Mouse (Mus musculus) olfactory bulb, adult 2 months (tissue): ENCODE measurements around the gene Mbnl3. TPM values are rescaled to one million over a fixed set of nuclear protein-coding genes. Genes with fewer than 3 reads are reported as not detected.
A peak's percentile ranks its signal among the peaks of the same experiment; 100 is the strongest.

Source experiments
- H3K27ac ChIP-seq: fragments of 200-500 bp; 2 replicates; pipeline ENCODE4 v1.5.1; 2012; ENCODE audit warnings: low read depth, low read length; ENCODE audit not compliant: insufficient read depth
- H3K4me1 ChIP-seq: fragments of 200-500 bp; 2 replicates; pipeline ENCODE4 v1.6.1; 2012; ENCODE audit warnings: low read length; ENCODE audit not compliant: control insufficient read depth, insufficient read depth
- H3K4me3 ChIP-seq: fragments of 200-500 bp; 2 replicates; pipeline ENCODE4 v1.5.1; 2012; ENCODE audit warnings: mild to moderate bottlenecking, low read depth, low read length, moderate library complexity; ENCODE audit not compliant: insufficient read depth
- CTCF ChIP-seq: fragments of 200-500 bp; IDR thresholded peaks from 2 replicates; pipeline ENCODE4 v1.5.1; 2012; ENCODE audit warnings: low read depth, mild to moderate bottlenecking, low read length, moderate library complexity; ENCODE audit not compliant: insufficient read depth
- POLR2A ChIP-seq: fragments of 200-500 bp; IDR thresholded peaks from 2 replicates; pipeline ENCODE4 v1.6.1; 2012; ENCODE audit warnings: mild to moderate bottlenecking, low read depth, low read length, moderate library complexity; ENCODE audit not compliant: insufficient read depth
- WGBS: fragments of 180-500 bp; shearing (Covaris S2); methylation state at CpG from one replicate; pipeline ENCODE4 v1.1.7; 2018; 5-methylcytosine and 5-hydroxymethylcytosine counted together
- polyA plus RNA-seq: library from polyadenylated mRNA; stranded (reverse); fragments of >200 nt; gene quantifications from 2 replicates; pipeline ENCODE4 v1.2.4, GENCODE M21; 2012; ENCODE audit warnings: low replicate concordance; ENCODE audit not compliant: missing spikeins, insufficient read depth, insufficient read length

The Mbnl3 gene
- polyA plus RNA-seq, result not detected in 2 replicates

DNA sequence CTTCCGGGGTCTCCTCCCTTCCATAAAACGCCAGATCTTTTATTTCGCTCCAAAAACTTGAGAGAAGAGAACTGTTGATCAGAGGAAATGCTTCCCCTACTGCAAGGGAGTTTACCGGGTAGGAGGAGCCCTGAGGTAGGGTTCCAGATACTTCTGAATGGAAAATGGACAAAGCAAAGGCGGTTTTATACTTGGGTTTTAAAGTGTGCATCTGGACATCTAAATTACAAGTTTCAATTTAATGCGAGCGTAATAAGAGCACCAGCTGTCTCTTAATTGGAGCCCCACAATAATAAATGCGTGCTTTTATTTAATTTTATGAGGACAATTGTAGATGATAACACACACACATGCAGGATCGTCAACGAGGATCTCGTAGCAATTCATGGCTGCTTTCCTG, at the start of gene Mbnl3:
Mbnl3 (minus strand) TSS at position 101 of the 400 bp plus-strand sequence.
- WGBS, result 32% methylated on average over 11 of the region's 11 CpGs
- no peak within 1 kb of the TSS for H3K27ac ChIP-seq
- no peaks in the 10 kb centered on the region for H3K4me1 ChIP-seq
- peak within 1 kb of the TSS; percentile 49 for H3K4me3 ChIP-seq
- no peak for TF ChIP-seq CTCF
- no peak for TF ChIP-seq POLR2A

DNA sequence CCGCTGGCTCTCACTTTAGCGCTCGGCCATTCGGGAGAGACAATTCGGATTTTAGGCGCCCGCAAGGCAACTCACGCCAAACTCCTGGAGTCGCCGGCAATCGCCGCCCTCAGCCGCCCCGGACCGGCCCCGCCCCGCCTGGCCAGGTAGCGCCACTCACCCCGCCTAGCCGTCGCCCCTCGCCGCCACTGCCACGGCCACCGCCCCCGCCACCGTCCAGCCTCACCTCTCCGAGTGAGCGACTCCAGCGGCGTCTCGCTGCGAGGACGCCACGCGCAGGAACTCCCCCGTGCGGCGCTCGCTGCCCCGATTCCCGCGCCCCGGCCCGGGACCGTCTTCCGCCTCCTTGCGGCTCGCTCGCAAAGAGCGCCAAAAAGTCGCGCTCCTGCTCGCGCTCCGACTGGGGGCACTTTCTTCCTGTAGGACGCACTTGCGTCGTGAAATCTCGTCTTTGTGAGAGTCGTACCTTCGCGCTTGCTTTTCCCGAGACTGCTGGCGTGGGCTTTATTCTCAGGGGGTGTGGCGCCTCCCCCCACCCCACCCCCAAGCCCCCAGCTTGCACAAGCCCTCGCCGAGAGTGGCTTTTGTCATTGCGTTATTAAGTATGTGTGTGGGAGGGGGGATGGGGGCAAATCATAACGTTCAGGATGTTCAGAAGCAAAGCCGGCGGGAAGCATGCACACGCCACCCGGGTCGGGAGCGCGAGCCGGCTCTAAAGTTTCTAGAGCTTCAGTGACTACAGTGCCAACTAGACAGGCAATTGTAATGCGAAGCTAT, 596 bp downstream of the Mbnl3 start:
- Histone ChIP-seq H3K27ac (no peak overlapping the region), H3K4me1 (no peaks in the 10 kb centered on the region), H3K4me3 (peak overlapping the region; percentile 49)
- 17% methylated on average over 75 of the region's 79 CpGs for WGBS
- TF ChIP-seq CTCF (no peak), POLR2A (no peak)

DNA sequence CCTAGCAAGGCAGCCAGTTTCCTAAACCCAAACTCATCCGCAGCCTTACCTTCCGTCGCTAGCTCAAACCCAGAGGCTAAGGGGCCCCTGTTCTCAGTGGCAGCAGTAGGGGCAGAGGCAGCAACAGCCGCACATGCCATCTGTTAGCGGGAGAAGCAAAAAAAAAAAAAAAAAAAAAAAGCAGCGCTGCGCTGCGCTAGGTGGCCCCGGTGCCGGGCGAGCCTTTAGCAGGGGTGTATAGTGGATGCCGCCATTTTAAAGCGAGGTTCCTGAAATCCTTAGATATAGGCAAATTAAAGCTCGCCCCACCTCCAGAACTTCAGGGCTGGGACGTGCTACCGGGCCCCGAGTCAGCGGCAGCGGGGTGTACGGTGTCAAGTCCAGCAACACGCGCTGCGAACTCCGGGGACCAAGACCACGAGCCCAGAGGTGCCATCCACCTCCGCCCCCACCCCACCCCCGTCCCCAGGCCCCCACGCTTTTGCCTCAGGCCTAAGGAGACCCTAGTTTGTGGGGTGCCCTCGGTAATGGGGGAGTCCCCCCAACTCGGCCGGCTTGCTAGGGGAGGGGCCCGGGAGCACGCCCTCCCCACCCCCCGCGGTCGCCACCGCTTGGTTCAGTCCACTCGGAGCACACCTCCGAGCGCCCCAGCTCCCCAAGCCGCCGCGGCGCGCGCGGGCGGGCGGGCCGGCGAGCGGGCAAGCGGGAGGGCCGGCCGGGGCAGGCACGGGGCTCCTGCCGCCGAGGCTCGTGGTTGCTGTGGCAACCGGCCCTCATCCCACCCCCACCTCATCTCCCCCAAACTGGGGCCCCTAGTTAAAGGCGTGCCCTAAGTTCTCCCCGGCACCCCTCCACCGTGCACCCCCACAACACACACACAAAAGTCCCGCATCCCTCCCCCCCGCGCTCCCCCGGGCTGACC, 1.4 kb downstream of the Mbnl3 start:
- TF ChIP-seq POLR2A (no peak), CTCF (no peak)
- WGBS, result 12% methylated on average over 51 of the region's 67 CpGs
- H3K4me1 ChIP-seq, result no peaks in the 10 kb centered on the region
- peak overlapping the region; percentile 49 for H3K4me3 ChIP-seq
- no peak overlapping the region for H3K27ac ChIP-seq

DNA sequence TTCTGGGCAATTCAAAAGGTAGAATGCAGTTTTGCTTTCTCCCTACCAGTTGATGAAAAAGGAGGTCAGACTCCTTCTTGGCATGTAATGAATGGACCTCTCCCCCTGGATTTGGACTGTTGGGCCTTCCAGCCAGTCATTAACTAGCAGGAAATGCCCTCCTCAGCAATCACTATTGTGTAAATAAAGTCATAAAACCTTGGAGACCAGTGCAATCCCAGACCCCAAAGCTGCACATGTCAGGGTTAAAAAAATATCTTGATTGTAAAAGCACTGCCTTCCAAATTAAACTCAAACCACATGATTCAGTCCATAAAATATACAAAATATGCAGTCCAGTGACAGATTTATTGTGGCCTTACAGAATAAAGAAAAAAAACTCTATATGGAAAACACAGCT, 9.3 kb downstream of the Mbnl3 start:
- Histone ChIP-seq H3K27ac (no peak overlapping the region), H3K4me1 (no peaks in the 10 kb centered on the region), H3K4me3 (no peak overlapping the region)
- no peak for TF ChIP-seq POLR2A
- no peak for TF ChIP-seq CTCF

DNA sequence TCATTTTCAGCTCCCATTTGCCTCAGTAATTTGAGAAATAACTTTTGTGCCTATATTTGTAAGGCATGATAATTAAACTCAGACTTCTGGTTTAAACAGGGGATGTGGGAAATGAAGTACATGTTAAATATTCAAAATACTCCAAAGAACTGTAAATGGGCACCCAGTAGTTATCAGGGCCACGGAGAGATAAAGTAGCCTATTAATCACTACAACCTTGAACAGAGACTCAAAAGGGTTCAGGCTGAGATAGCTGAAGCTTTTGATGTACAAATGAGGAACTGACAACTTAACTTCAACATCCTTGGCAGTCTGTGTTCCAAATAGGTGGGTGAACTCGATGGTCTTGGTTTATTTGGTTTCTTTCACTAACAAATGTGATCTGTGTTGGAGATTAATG, 34.4 kb downstream of the Mbnl3 start:
- no peak overlapping the region for H3K27ac ChIP-seq
- no peak overlapping the region for H3K4me3 ChIP-seq
- WGBS, result 60% methylated on average over 2 of the region's 2 CpGs
- TF ChIP-seq POLR2A (no peak), CTCF (no peak)
- no peaks in the 10 kb centered on the region for H3K4me1 ChIP-seq

DNA sequence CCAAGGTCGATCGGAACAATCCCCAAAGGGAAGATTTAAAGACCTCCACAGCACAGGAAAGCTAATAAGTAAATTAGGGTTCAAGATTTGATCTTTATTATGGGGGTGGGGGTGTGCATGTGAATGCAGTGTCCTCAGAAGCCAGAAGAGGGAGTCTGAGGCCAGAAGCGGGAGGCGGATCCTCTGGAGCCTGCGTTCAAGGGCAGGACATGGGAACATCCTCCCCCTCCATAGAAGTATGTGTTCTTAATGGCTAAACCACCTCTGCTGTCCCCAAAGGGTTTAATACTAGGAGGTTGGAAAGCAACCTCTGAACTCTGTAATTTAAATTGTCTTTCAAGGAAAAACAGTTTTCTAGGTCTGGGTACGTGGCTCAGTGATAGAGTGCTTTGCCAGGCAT, 34.9 kb downstream of the Mbnl3 start:
- Histone ChIP-seq H3K4me1 (no peaks in the 10 kb centered on the region), H3K27ac (no peak overlapping the region), H3K4me3 (no peak overlapping the region)
- 67% methylated on average over 6 of the region's 6 CpGs for WGBS
- TF ChIP-seq CTCF (no peak), POLR2A (no peak)

DNA sequence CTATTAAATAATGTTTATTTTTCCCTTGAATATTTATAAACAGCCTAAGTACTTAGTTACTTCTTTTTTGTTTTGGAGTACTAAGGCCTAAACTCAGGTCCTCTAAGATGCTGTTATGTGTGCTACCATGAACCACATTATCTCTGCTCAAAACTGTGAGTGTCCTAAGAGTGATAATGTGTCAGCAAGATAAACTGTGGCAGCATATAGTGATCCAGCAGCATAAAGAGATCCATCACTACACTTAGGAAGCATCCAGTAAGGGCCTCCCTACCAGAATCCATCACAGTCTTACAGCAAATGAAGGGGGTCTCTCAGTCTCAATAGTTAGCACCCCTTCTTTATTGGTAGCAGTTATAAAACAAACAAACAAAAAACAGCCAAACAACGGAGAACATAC, 35.9 kb downstream of the Mbnl3 start:
- 90% methylated on average over 1 of the region's 1 CpGs for WGBS
- Histone ChIP-seq H3K27ac (no peak overlapping the region), H3K4me3 (no peak overlapping the region), H3K4me1 (no peaks in the 10 kb centered on the region)
- no peak for TF ChIP-seq CTCF
- no peak for TF ChIP-seq POLR2A

DNA sequence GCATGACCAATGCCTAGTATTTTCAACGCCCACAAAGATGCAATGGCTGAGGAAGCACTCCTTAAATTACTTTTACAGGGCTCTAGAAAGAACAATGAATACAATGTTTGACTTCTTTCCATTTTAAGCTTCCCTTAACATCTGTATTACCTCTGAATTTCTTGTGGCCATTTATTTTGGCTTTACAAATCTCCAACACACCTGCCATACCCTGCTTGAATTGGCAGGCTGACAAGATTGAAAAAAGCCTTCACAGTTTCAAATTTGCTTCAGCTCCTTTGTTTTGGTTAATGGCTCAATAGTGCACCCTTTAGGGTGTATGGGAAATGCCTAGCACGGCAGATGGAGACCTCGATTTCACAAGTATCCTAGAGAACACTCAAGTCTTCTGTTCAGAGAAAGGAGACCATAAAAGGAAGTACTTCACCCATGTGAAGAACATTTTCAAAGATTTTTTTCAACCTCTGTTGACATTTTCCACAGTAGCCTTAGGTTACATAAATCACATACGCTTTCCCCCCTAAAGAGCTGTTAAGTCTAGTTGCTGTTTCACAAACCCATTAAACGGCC, 36.8 kb downstream of the Mbnl3 start:
- 74% methylated on average over 5 of the region's 5 CpGs for WGBS
- H3K27ac ChIP-seq, result no peak overlapping the region
- H3K4me3 ChIP-seq, result no peak overlapping the region
- no peak for TF ChIP-seq POLR2A
- no peak for TF ChIP-seq CTCF
- no peaks in the 10 kb centered on the region for H3K4me1 ChIP-seq

DNA sequence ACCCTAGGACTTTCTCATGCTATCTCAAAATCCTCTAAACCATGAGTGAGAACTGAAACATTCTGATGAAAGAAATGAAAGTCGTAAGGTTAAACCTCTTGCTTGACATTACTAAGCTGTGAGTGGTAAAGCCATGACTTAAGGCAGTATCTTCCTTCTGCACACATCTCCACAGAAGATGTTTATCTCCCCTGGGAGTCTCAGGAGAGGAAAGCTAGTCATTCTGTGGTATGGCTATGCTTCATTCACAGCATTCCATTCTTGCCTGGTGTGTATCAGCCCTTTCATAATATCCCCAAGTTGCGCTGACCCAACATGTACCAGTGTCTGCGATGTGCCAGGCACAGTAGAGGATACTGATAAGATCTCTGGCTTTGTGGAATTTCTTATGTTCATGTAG, 38.4 kb downstream of the Mbnl3 start:
- WGBS, result 95% methylated on average over 3 of the region's 3 CpGs
- TF ChIP-seq POLR2A (no peak), CTCF (no peak)
- H3K27ac ChIP-seq, result no peak overlapping the region
- no peak overlapping the region for H3K4me3 ChIP-seq
- no peaks in the 10 kb centered on the region for H3K4me1 ChIP-seq
